Mouse (Mus musculus) brain, embryonic 18.5 days (tissue): ENCODE measurements at regions not wholly inside any gene's neighbourhood (a gene's known extent, or its start where the extent isn't known, plus 50 kb on each side); places are given as distances from the start of the nearest gene placed in this dataset.
"Not testable (repeated sequence)": the region's sequence is repeated elsewhere in the genome, so short reads cannot be mapped to it uniquely, and the experiment has no call there.

ENCODE experiments used
- DNase-seq: peaks from one replicate; pipeline ENCODE4 v3.0.0-alpha.2; 2012; ENCODE audit warnings: low read depth, low spot score

DNA sequence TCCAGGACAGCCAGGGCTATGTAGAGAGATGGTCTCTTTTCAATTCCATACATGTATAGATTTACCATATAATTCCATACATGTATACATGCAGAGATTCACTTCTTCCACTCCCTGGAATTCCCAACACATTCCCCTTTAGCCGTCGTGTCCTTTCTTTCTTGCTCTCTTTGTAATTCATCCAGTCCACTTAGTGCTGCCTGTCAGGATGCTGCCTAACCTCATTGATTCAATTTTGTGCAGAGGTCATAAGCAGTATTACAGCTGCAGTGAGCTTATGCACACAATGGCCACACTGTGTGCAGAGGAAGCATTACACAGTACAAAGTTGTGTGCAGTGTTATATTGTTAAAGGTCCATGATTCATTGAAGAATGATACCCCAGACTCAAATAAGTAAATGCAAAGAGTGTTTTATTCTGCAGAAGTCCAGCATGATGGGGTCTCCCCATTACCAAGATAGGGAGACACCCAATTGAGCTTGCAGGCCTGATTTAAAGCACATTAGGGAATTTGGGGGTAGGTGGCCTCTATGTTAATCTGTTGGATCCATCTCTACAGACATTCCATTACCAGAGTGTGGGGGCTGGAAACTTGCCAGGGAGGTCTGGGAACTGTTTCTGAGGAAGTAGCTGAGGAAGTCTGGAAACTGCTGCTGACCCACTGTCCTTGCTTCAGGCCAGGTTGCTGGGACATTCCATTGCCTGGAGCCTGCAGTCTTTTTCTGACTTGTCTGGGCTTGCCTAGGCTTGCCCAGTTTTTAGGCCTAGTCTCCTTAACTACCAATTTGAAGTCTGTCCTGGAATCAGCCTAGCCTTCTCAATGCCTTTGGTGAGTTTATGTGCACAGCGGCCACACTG lies 72.8 kb downstream of the Fam161a start:
- no peak for DNase-seq

- no peak for DNase-seq
These were observed 74.3 kb downstream of the Fam161a start for GRCm38 (mm10) chr11:23081616-23082015.

- DNase-seq = not testable (repeated sequence)
These were observed 76.5 kb downstream of the Fam161a start for GRCm38 (mm10) chr11:23083811-23084210.

DNA sequence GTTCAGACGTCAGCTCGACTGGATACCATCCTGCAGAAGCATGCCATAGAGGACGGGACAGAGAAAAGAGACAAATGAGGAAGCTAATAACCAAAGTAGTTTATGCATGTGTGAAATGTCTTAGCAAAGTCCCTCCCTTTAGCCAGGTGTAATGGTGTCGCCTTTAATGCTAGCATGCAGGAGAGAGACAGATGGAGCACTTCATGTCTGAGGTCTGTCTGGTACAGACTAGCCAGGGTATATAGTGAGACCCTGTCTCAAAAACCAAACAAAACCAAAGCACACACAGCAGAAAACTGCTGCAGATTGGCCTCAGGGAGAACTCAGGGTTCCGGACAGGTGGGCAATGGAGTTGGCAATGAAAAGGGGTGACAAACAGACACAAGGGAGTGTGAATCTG lies 88.0 kb downstream of the Fam161a start:
- DNase-seq = no peak

GRCm38 (mm10) chr11:23095723-23096122 lies 88.4 kb downstream of the Fam161a start:
- DNase-seq = not testable (repeated sequence)

DNA sequence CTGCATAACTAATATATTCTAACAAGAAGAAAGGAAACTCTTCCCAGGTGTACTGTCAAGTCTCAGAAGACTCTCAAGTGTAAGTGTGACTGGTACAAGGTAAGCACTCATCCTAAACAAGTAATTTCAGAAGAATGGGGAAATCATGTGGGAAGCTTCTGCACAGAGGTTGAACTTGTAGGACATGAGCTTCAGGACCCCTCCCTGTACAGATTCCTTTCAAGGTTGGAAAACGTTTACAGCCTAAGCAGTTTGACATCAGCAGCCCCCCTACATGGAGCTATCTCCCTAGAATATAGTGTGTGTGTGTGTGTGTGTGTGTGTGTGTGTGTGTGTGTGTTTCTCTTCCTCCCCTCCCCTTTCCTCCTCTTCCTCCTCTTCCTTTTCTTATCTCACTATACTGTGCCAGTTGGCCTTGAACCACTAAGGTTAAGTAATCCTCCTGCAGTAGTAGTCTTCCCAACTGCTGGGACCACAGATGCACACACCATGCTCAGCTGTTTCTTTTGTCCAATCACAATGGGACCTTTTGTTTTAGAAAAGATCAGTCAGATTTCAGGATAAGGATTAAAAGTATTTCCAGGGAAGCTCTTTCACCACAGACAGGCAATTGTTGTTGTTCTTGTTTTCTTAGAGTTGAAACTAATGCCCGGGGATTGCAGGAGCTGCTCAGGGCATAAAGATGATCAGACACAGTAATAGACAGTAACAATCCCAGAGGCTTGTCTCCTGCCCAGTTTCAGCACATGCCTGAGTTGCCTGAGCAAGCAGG lies 89.3 kb downstream of the Fam161a start:
- no peak for DNase-seq

- no peak for DNase-seq
These were observed 89.8 kb downstream of the Fam161a start for GRCm38 (mm10) chr11:23097223-23097490.

- DNase-seq = no peak
These were observed 107.3 kb downstream of the Fam161a start for GRCm38 (mm10) chr11:23114636-23115035.

- no peak for DNase-seq
These were observed 113.3 kb downstream of the Fam161a start for GRCm38 (mm10) chr11:23120533-23121210.

GRCm38 (mm10) chr11:23124198-23124951 lies 117.0 kb downstream of the Fam161a start:
- DNase-seq = peak; percentile 32

GRCm38 (mm10) chr11:23131122-23131521 lies 123.8 kb downstream of the Fam161a start:
- no peak for DNase-seq

DNA sequence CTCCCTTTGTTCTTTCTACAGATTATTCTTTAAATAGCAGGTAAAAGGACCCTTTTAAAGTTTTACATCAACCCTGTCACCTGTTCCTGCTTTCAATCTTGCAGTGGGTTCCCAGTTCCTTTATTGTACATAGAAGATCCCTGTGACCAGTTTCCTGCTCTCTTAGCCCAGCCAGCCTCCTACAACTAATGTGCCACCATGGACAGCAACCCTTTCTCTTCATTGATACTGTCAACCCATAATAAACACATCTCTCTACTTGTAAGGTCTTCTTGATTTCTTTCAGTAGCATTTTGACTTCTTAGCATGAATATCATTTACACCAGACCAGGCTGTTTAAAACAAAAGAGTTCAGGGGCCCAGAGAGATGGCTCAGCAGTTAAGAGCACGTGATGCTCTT lies 124.2 kb upstream of the Xpo1 start:
- DNase-seq = no peak

DNA sequence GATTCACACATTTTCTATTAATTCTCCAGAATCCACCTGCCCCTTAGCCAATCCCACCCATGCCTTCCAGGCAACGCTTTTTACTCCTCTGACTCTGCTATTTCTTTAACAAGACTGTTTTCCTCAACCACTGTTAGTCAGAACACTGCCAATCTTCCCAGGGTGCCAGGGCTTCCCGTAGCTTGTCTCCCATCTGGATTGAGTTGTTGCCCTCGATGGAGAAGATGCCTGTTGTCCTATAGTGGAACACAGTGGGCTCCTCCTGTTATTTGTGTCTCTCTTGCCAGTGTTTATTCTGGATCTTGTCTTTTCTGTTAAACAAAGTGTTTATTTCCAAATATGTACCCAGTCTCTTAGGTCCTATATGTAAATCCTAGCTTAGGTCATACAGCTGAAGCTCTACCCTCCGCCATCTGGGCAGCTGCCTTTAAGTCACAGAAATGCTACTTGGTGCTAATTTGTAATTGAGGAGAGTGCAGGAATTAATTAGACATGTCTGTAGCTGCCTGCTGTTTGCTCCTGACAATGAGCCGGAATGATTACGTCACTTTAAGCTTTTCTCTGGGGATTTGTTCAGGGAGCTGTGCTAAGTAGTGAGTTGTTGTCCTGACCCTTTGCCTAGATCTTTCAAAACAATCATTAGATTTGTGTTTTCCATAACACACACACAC lies 115.3 kb upstream of the Xpo1 start:
- DNase-seq = peak; percentile 28

- DNase-seq = no peak
These were observed 114.6 kb upstream of the Xpo1 start for GRCm38 (mm10) chr11:23141100-23141837.

GRCm38 (mm10) chr11:23148048-23148596 lies 107.7 kb upstream of the Xpo1 start:
- DNase-seq = no peak

DNA sequence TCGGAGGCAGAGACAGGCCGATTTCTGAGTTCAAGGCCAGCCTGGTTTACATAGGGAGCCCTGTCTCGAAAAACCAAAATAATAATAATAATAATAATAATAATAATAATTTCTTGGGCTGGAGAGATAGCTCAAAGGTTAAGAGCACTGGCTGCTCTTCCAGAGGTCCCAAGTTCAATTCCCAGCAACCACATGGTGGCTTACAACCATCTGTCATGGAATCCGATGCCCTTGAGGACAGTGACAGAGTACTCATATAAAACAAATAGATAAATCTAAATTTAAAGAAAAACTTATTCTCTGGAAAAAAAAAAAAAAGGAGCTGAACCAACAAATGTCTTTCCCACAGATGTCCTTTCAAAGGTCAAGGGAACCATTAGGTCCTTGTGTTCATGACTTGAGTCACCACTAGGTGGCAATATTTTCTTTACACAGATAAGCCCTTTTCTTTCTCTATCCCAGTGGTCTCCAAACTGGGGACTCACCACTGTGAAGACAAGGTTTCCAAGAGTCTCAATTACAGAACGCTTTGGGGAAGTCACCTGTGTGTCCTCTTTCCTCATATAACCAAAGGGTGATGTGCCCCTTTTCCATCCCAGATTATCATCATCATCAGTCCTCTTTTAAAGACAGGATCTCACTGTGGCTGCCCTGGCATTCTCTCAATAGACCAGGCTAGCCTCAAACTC lies 106.1 kb upstream of the Xpo1 start:
- no peak for DNase-seq

- DNase-seq = no peak
These were observed 101.0 kb upstream of the Xpo1 start for GRCm38 (mm10) chr11:23154851-23155250.

GRCm38 (mm10) chr11:23168546-23169218 lies 87.2 kb upstream of the Xpo1 start:
- DNase-seq = no peak
